Mouse (Mus musculus) midbrain, postnatal 0 days (tissue): ENCODE measurements at regions not wholly inside any gene's neighbourhood (a gene's known extent, or its start where the extent isn't known, plus 50 kb on each side); places are given as distances from the start of the nearest gene placed in this dataset.
A peak's percentile ranks its signal among the peaks of the same experiment; 100 is the strongest.
"Not testable (repeated sequence)": the region's sequence is repeated elsewhere in the genome, so short reads cannot be mapped to it uniquely, and the experiment has no call there.

ENCODE experiments used
- ATAC-seq: fragments of 200-750 bp; cut with Nextera tagmentation; 2 replicates; pipeline ENCODE4 v1.8.0; 2017; ENCODE audit warnings: moderate number of reproducible peaks, mild to moderate bottlenecking, moderate TSS enrichment, moderate library complexity; ENCODE audit not compliant: low FRiP score
- DNase-seq: peaks from one replicate; pipeline ENCODE4 v3.0.0-alpha.2; 2015; ENCODE audit warnings: low spot score
- H3K27ac ChIP-seq: fragments of 300-500 bp; sonication (generic); 2 replicates; pipeline ENCODE4 v1.5.1; 2014; ENCODE audit warnings: low read depth, mild to moderate bottlenecking, low read length, mixed read lengths
- H3K27me3 ChIP-seq: fragments of 300-500 bp; sonication (generic); 2 replicates; pipeline ENCODE4 v1.6.1; 2014; ENCODE audit warnings: low read length, control low read depth, mixed read lengths; ENCODE audit not compliant: insufficient read depth
- H3K36me3 ChIP-seq: fragments of 300-500 bp; sonication (generic); 2 replicates; pipeline ENCODE4 v1.6.1; 2014; ENCODE audit warnings: low read length, control low read depth, mixed read lengths; ENCODE audit not compliant: insufficient read depth
- H3K4me1 ChIP-seq: fragments of 300-500 bp; sonication (generic); 2 replicates; pipeline ENCODE4 v1.6.1; 2014; ENCODE audit warnings: mild to moderate bottlenecking, control low read depth, antibody characterized with exemption, low read length, mixed read lengths; ENCODE audit not compliant: insufficient read depth
- H3K4me2 ChIP-seq: fragments of 300-500 bp; sonication (generic); 2 replicates; pipeline ENCODE4 v1.6.1; 2014; ENCODE audit warnings: low read depth, mild to moderate bottlenecking, low read length, mixed read lengths; ENCODE audit not compliant: poor library complexity, severe bottlenecking
- H3K4me3 ChIP-seq: fragments of 300-500 bp; sonication (generic); 2 replicates; pipeline ENCODE4 v1.5.1; 2014; ENCODE audit warnings: low read depth, mild to moderate bottlenecking, low read length, moderate library complexity
- H3K9ac ChIP-seq: fragments of 300-500 bp; sonication (generic); replicated peaks from 2 replicates; pipeline ENCODE4 v1.6.1; 2014; ENCODE audit warnings: mild to moderate bottlenecking, low read length, moderate library complexity, mixed read lengths; ENCODE audit not compliant: poor library complexity, severe bottlenecking
- H3K9me3 ChIP-seq: fragments of 300-500 bp; sonication (generic); 2 replicates; pipeline ENCODE4 v1.6.1; 2016; ENCODE audit warnings: low read length, control low read depth
- CTCF ChIP-seq: IDR thresholded peaks from 2 replicates; pipeline ENCODE4 v1.5.1; 2016; ENCODE audit warnings: antibody characterized with exemption, mild to moderate bottlenecking
- WGBS: fragments of 180-500 bp; shearing (Covaris S2); extraction: QIAGEN DNeasy Blood & Tissue Kit; methylation state at CpG from one replicate; pipeline ENCODE4 v1.1.7; 2014; 5-methylcytosine and 5-hydroxymethylcytosine counted together

- no peak overlapping the region for H3K4me2 ChIP-seq
- no peak overlapping the region for H3K4me3 ChIP-seq
- no peak overlapping the region for H3K9ac ChIP-seq
- no peak for TF ChIP-seq CTCF
- WGBS: 28% methylated on average over 3 of the region's 3 CpGs
- no peak for DNase-seq
- H3K4me1 ChIP-seq: no peaks in the 10 kb centered on the region
- H3K27me3 ChIP-seq: no peaks in the 10 kb centered on the region
- ATAC-seq: no peak
- H3K36me3 ChIP-seq: no peaks in the 10 kb centered on the region
- peak overlapping the region; percentile 43; the same call in 1 of the 2 replicates for H3K27ac ChIP-seq
- H3K9me3 ChIP-seq: no peaks in the 10 kb centered on the region
Measured at GRCm38 (mm10) chr14:86063620-86063943, 1077.5 kb downstream of the Diaph3 start.

- Histone ChIP-seq H3K4me2 (peak overlapping the region; percentile 22), H3K27me3 (no peaks in the 10 kb centered on the region), H3K4me3 (no peak overlapping the region), H3K27ac (peak overlapping the region; percentile 43; the same call in 1 of the 2 replicates), H3K9me3 (no peaks in the 10 kb centered on the region), H3K9ac (no peak overlapping the region), H3K36me3 (no peaks in the 10 kb centered on the region), H3K4me1 (no peaks in the 10 kb centered on the region)
- ATAC-seq (peak; percentile 60; the same call in 1 of the 2 replicates), DNase-seq (peak; percentile 75)
- WGBS: 29% methylated on average over 11 of the region's 11 CpGs
- peak; percentile 58 for TF ChIP-seq CTCF
Measured at GRCm38 (mm10) chr14:86062885-86063619, 1078.0 kb downstream of the Diaph3 start.

- H3K27me3 ChIP-seq: no peaks in the 10 kb centered on the region
- H3K4me2 ChIP-seq: no peak overlapping the region
- H3K4me1 ChIP-seq: no peaks in the 10 kb centered on the region
- no peaks in the 10 kb centered on the region for H3K9me3 ChIP-seq
- H3K9ac ChIP-seq: no peak overlapping the region
- no peak for ATAC-seq
- H3K27ac ChIP-seq: no peak overlapping the region
- WGBS: 88% methylated on average over 4 of the region's 4 CpGs
- peak; percentile 43 for DNase-seq
- no peak for TF ChIP-seq CTCF
- H3K4me3 ChIP-seq: no peak overlapping the region
- no peaks in the 10 kb centered on the region for H3K36me3 ChIP-seq
Measured at GRCm38 (mm10) chr14:86056991-86057390, 1084.0 kb downstream of the Diaph3 start.

GRCm38 (mm10) chr14:86054668-86055067, 1086.4 kb downstream of the Diaph3 start:
- H3K4me3 ChIP-seq: no peak overlapping the region
- H3K4me2 ChIP-seq: no peak overlapping the region
- no peak overlapping the region for H3K9ac ChIP-seq
- no peaks in the 10 kb centered on the region for H3K27me3 ChIP-seq
- H3K36me3 ChIP-seq: no peaks in the 10 kb centered on the region
- ATAC-seq (no peak), DNase-seq (no peak)
- no peak for TF ChIP-seq CTCF
- WGBS: 83% methylated on average over 1 of the region's 1 CpGs
- no peaks in the 10 kb centered on the region for H3K4me1 ChIP-seq
- no peaks in the 10 kb centered on the region for H3K9me3 ChIP-seq
- H3K27ac ChIP-seq: no peak overlapping the region

- no peak for DNase-seq
- Histone ChIP-seq H3K27me3 (no peaks in the 10 kb centered on the region), H3K27ac (no peak overlapping the region), H3K9ac (no peak overlapping the region), H3K9me3 (no peaks in the 10 kb centered on the region), H3K36me3 (no peaks in the 10 kb centered on the region), H3K4me1 (no peaks in the 10 kb centered on the region), H3K4me3 (no peak overlapping the region), H3K4me2 (no peak overlapping the region)
- no peak for ATAC-seq
- TF ChIP-seq CTCF: no peak
Measured at GRCm38 (mm10) chr14:86029401-86029800, 1111.6 kb downstream of the Diaph3 start.

- not testable (repeated sequence) for H3K4me3 ChIP-seq, H3K4me1 ChIP-seq, H3K27me3 ChIP-seq, H3K9me3 ChIP-seq, ATAC-seq, H3K4me2 ChIP-seq, DNase-seq, H3K27ac ChIP-seq, H3K36me3 ChIP-seq, H3K9ac ChIP-seq
- WGBS: 87% methylated on average over 2 of the region's 2 CpGs
Measured at GRCm38 (mm10) chr14:86017611-86018010, 1123.4 kb downstream of the Diaph3 start.
